ENCODE assay signal across 8 mouse cellular contexts in genomic region chr6:115360776-115361605, GRCm38 (mm10). TPM values are rescaled to one million over a fixed set of nuclear protein-coding genes. Genes with fewer than 3 reads are reported as not detected.
A peak's percentile ranks its signal among the peaks of the same experiment; 100 is the strongest.
DNase-seq lines count a peak whose midpoint lies in the region; ATAC-seq lines count a peak whose summit lies in the region.

Gene Pparg, plus strand, starts transcription at chr6:115360951.

- H3K27me3 ChIP-seq in hindbrain, embryonic 11.5 days (ENCODE audit: control insufficient read depth, insufficient read depth, low read length), result peaks cover 19% of the 10 kb centered on the region
- H3K27me3 ChIP-seq in megakaryocyte, embryonic 14.5 days (replicated peaks), result no peaks in the 10 kb centered on the region

- H3K27ac ChIP-seq in hindbrain, embryonic 11.5 days (ENCODE audit: low read depth, low read length), result no peak within 1 kb of the TSS

- WGBS in hindbrain, embryonic 11.5 days, result under 1% methylated on average over 67 of the region's 76 CpGs

- peak; percentile 82 for ATAC-seq in hindbrain, embryonic 11.5 days (ENCODE audit: low FRiP score)
- ATAC-seq in inflammation-experienced regulatory T-cells, adult 6 months, result no peak

- H3K9ac ChIP-seq in hindbrain, embryonic 11.5 days (ENCODE audit: low read depth, low read length), result peak within 1 kb of the TSS; percentile 28; the same call in 1 of the 2 replicates

- H3K4me1 ChIP-seq in hindbrain, embryonic 11.5 days (replicated peaks; ENCODE audit: control insufficient read depth, insufficient read depth, low read length), result peaks cover 4% of the 10 kb centered on the region; the same call in 1 of the 2 replicates
- peaks cover 34% of the 10 kb centered on the region for H3K4me1 ChIP-seq in megakaryocyte, embryonic 14.5 days

- intact Hi-C loops in left cerebral cortex, postnatal 25 days (cut with DNase I), result loop anchor here (2.0 to 10.0 kb wide), 3 partner anchors 40 to 174 kb away; no protein-coding TSS in a partner anchor

- peak within 1 kb of the TSS; percentile 49 for H3K4me3 ChIP-seq in hindbrain, embryonic 11.5 days (ENCODE audit: low read depth, low read length)
- H3K4me3 ChIP-seq in megakaryocyte, embryonic 14.5 days (replicated peaks), result peak within 1 kb of the TSS; percentile 99

- H3K9me3 ChIP-seq in hindbrain, embryonic 11.5 days (ENCODE audit: control insufficient read depth, low read length), result no peaks in the 10 kb centered on the region
- H3K9me3 ChIP-seq in megakaryocyte, embryonic 14.5 days, result no peaks in the 10 kb centered on the region

- no peaks in the 10 kb centered on the region for H3K36me3 ChIP-seq in hindbrain, embryonic 11.5 days (ENCODE audit: control insufficient read depth, insufficient read depth, low read length)
- no peaks in the 10 kb centered on the region for H3K36me3 ChIP-seq in megakaryocyte, embryonic 14.5 days (replicated peaks; ENCODE audit: low read length)

- H3K4me2 ChIP-seq in hindbrain, embryonic 11.5 days (replicated peaks; ENCODE audit: low read depth, low read length), result peak within 1 kb of the TSS; percentile 99

- peak; percentile 49 to 63 for DNase-seq in adrenal gland, adult 18-20 months (ENCODE audit: low spot score in 2 of 2)
- DNase-seq in cerebellum, postnatal 10 days, result peak; percentile 70 to 71
- peak; percentile 21 to 40 for DNase-seq in frontal cortex, postnatal 36 days (ENCODE audit: low spot score in 2 of 2)
- peak; percentile 68 for DNase-seq in hindbrain, embryonic 11.5 days (ENCODE audit: low spot score)
- peak; percentile 24 to 28 for DNase-seq in left cerebral cortex, postnatal 25 days (ENCODE audit: low spot score in 2 of 2)
- DNase-seq in right cerebral cortex, postnatal 25 days, result peak; percentile 33

RNA-seq across cellular contexts. Expression of gene Pparg, which starts in this region (rescaled TPM):
- 100 to 1,000 TPM in 1 of 2 experiments, 10 to 100 TPM in 1; 48.5 to 157 TPM for total RNA-seq in adrenal gland, adult 18-20 months (2021)
- 0.08 and 0.37 TPM in 2 replicates for polyA plus RNA-seq in hindbrain, embryonic 11.5 days (2014; fragmentation: Nextera tagmentation; extraction: Ambion mirVana)
- total RNA-seq in left cerebral cortex, postnatal 25 days (2021), result 1 to 10 TPM; 5.5 to 6.2 TPM
- 0.79 and 4.3 TPM in 2 replicates for polyA plus RNA-seq in megakaryocyte, embryonic 14.5 days (2012; ENCODE audit: insufficient read depth, low replicate concordance)
- polyA plus RNA-seq in inflammation-experienced regulatory T-cells, adult 6 months (2017; shearing (Covaris generic)), result under 1 TPM; 0.43 to 0.99 (median 0.54) TPM

Comparison
In these comparisons a context has a peak if more than half of its experiments do, and no peak if none do; other contexts are left out.
1. RNA of gene Pparg (total RNA-seq): 48.5 to 157 TPM in adrenal gland, adult 18-20 months; 5.5 to 6.2 TPM in left cerebral cortex, postnatal 25 days; every median in the first group is over 4 times any median in the second.
2. Peak in DNase-seq, ATAC-seq, H3K4me3 ChIP-seq, H3K9ac ChIP-seq and H3K4me2 ChIP-seq in hindbrain, embryonic 11.5 days; RNA of the gene not detected or under 1 TPM.
3. Peak in every context shown above with its lines, with median percentiles within 50 percentile points of each other: DNase-seq.